ENCODE assay signal across 8 mouse cellular contexts in genomic region chr6:146272253-146273036, GRCm38 (mm10).
DNase-seq lines count a peak whose midpoint lies in the region; ATAC-seq and TF ChIP-seq lines count a peak whose summit lies in the region.

No protein-coding gene starts in this region.

- no peak overlapping the region for H3K9ac ChIP-seq in embryonic facial prominence, embryonic 11.5 days (replicated peaks; ENCODE audit: low read length)
- H3K9ac ChIP-seq in forebrain, embryonic 14.5 days (ENCODE audit: low read length), result no peak overlapping the region

- no peak for TF ChIP-seq POLR2A in lung, adult 2 months (IDR thresholded peaks at IDR 0.05; ENCODE audit: borderline replicate concordance, extremely low read depth, low read depth, low read length)

- no peaks in the 10 kb centered on the region for H3K9me3 ChIP-seq in embryonic facial prominence, embryonic 11.5 days (replicated peaks; ENCODE audit: control insufficient read depth, low read length)
- H3K9me3 ChIP-seq in embryonic facial prominence, embryonic 10.5 days, result no peaks in the 10 kb centered on the region
- no peaks in the 10 kb centered on the region for H3K9me3 ChIP-seq in forebrain, embryonic 14.5 days (replicated peaks; ENCODE audit: control insufficient read depth, low read length)

- H3K4me3 ChIP-seq in embryonic facial prominence, embryonic 11.5 days (ENCODE audit: low read depth, low read length), result no peak overlapping the region
- H3K4me3 ChIP-seq in embryonic facial prominence, embryonic 10.5 days, result no peak overlapping the region
- H3K4me3 ChIP-seq in forebrain, embryonic 14.5 days (ENCODE audit: low read depth, low read length), result no peak overlapping the region
- no peak overlapping the region for H3K4me3 ChIP-seq in lung, adult 2 months (replicated peaks; ENCODE audit: extremely low read depth, low read depth, low read length)

- no peaks in the 10 kb centered on the region for H3K4me1 ChIP-seq in embryonic facial prominence, embryonic 11.5 days (ENCODE audit: control insufficient read depth, insufficient read depth, low read length)
- peaks cover 4% of the 10 kb centered on the region; the same call in 1 of the 2 replicates for H3K4me1 ChIP-seq in embryonic facial prominence, embryonic 10.5 days
- no peaks in the 10 kb centered on the region for H3K4me1 ChIP-seq in forebrain, embryonic 14.5 days (ENCODE audit: control insufficient read depth, insufficient read depth, low read length)
- peaks cover 5% of the 10 kb centered on the region for H3K4me1 ChIP-seq in lung, adult 2 months (ENCODE audit: control insufficient read depth, insufficient read depth, low read length)

- H3K27ac ChIP-seq in embryonic facial prominence, embryonic 11.5 days (replicated peaks; ENCODE audit: low read depth, low read length), result no peak overlapping the region
- H3K27ac ChIP-seq in embryonic facial prominence, embryonic 10.5 days (replicated peaks), result no peak overlapping the region
- H3K27ac ChIP-seq in forebrain, embryonic 14.5 days (ENCODE audit: low read depth, low read length), result no peak overlapping the region

- no peak overlapping the region for H3K4me2 ChIP-seq in embryonic facial prominence, embryonic 11.5 days (ENCODE audit: low read depth, low read length)
- no peak overlapping the region for H3K4me2 ChIP-seq in forebrain, embryonic 14.5 days (ENCODE audit: low read length)

- DNase-seq in embryonic facial prominence, embryonic 11.5 days (ENCODE audit: low spot score), result peak; percentile 89
- no peak for DNase-seq in embryonic facial prominence, embryonic 10.5 days (ENCODE audit: low spot score)
- peak; percentile 76 for DNase-seq in A20 (ENCODE audit: low read depth, low spot score)
- peak; percentile 72 for DNase-seq in c-Kit-positive CD71-negative TER-119-negative erythroid progenitor cells, embryonic 14.5 days (ENCODE audit: low read depth)
- peak; percentile 86 for DNase-seq in forebrain, embryonic 14.5 days (ENCODE audit: low spot score)
- peak; percentile 20 for DNase-seq in kidney, adult 18-20 months
- DNase-seq in lung, adult 2 months, result peak; percentile 29
- DNase-seq in right cerebral cortex, postnatal 14 days, result peak; percentile 38

- H3K27me3 ChIP-seq in embryonic facial prominence, embryonic 11.5 days (ENCODE audit: control insufficient read depth, insufficient read depth, low read length), result no peaks in the 10 kb centered on the region
- H3K27me3 ChIP-seq in embryonic facial prominence, embryonic 10.5 days (replicated peaks; ENCODE audit: low read depth, poor library complexity, severe bottlenecking), result no peaks in the 10 kb centered on the region
- no peaks in the 10 kb centered on the region for H3K27me3 ChIP-seq in forebrain, embryonic 14.5 days (replicated peaks; ENCODE audit: control insufficient read depth, insufficient read depth, low read length)

- peak; percentile 55 for TF ChIP-seq CTCF in lung, adult 2 months (IDR thresholded peaks at IDR 0.05; ENCODE audit: insufficient read depth, low read length)

- 75% methylated on average over 5 of the region's 5 CpGs for WGBS in embryonic facial prominence, embryonic 11.5 days
- WGBS in embryonic facial prominence, embryonic 10.5 days, result 77% methylated on average over 5 of the region's 5 CpGs
- 77% methylated on average over 5 of the region's 5 CpGs for WGBS in forebrain, embryonic 14.5 days
- WGBS in lung, adult 2 months, result 78% methylated on average over 5 of the region's 5 CpGs

- no peaks in the 10 kb centered on the region for H3K36me3 ChIP-seq in embryonic facial prominence, embryonic 11.5 days (replicated peaks; ENCODE audit: control insufficient read depth, insufficient read depth, low read depth, low read length)
- H3K36me3 ChIP-seq in embryonic facial prominence, embryonic 10.5 days (replicated peaks), result no peaks in the 10 kb centered on the region
- H3K36me3 ChIP-seq in forebrain, embryonic 14.5 days (ENCODE audit: control insufficient read depth, insufficient read depth, low read length), result no peaks in the 10 kb centered on the region

- ATAC-seq in embryonic facial prominence, embryonic 11.5 days (replicated peaks; ENCODE audit: insufficient number of reproducible peaks, low FRiP score, low TSS enrichment, low read depth), result no peak; the same call in 1 of the 2 replicates
- ATAC-seq in forebrain, embryonic 14.5 days, result peak; percentile 60; the same call in 1 of the 2 replicates
